Mouse (Mus musculus): ENCODE measurements around the gene Plaur. TPM values are rescaled to one million over a fixed set of nuclear protein-coding genes. Genes with fewer than 3 reads are reported as not detected.
"Not testable (repeated sequence)": the region's sequence is repeated elsewhere in the genome, so short reads cannot be mapped to it uniquely, and the experiment has no call there.

Gene Plaur
- polyA plus RNA-seq, 1 experiment from 2014 or later: 6.6 TPM

DNA sequence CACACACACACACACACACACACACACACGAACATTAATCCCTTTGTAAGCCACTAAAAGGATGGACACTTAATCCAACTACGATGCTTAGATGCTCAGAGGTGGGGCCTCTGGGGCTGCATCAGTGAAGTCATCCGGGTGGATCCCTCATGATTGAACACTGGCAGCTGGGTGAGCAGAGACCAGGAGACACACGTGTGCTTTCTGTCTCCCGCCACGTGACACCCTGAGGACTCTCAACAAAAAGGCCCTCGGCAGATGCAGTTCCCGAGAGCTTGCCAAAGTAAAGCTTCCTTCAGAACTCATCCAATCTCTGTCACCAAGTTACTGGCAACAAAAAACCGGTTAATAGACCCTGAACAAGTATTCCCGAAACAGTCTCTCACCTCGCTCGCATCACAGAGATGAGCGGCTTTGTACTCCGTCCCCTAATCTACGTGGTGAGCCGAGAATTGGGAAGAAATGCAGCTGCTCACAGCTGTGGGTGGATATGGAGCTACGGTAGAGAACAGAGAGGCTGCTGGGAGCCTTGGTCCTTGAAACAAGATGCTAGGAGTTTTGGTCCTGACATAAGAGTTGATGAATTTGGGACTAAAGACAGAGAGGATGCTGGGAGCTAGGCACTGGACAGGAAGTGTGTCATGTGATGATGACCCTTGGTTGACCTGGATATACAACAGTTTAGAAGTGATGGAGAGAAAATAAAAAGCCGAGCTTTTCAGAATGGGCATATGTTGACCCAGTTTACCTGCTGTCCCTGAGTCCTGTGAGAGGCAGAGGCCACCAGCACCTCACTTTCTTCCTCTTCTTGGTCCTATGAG lies 18.0 kb downstream of the Plaur start:
- Histone ChIP-seq H3K27me3 (ENCODE audit: control insufficient read depth, insufficient read depth, low read depth, low read length) (peaks cover 46% of the 10 kb centered on the region), H3K4me2 (ENCODE audit: low read depth, low read length) (no peak overlapping the region), H3K9ac (ENCODE audit: low read depth, low read length) (no peak overlapping the region), H3K4me1 (ENCODE audit: control insufficient read depth, low read depth, low read length) (peaks cover 8% of the 10 kb centered on the region), H3K4me3 (ENCODE audit: low read depth, low read length) (no peak overlapping the region), H3K36me3 (ENCODE audit: control insufficient read depth, insufficient read depth) (no peaks in the 10 kb centered on the region), H3K27ac (ENCODE audit: low read length) (no peak overlapping the region), H3K9me3 (replicated peaks; ENCODE audit: control insufficient read depth, low read length) (no peaks in the 10 kb centered on the region)
- ATAC-seq (ENCODE audit: low read depth): no peak
- 54% methylated on average over 18 of the region's 18 CpGs for WGBS (ENCODE audit: insufficient replicate concordance)

DNA sequence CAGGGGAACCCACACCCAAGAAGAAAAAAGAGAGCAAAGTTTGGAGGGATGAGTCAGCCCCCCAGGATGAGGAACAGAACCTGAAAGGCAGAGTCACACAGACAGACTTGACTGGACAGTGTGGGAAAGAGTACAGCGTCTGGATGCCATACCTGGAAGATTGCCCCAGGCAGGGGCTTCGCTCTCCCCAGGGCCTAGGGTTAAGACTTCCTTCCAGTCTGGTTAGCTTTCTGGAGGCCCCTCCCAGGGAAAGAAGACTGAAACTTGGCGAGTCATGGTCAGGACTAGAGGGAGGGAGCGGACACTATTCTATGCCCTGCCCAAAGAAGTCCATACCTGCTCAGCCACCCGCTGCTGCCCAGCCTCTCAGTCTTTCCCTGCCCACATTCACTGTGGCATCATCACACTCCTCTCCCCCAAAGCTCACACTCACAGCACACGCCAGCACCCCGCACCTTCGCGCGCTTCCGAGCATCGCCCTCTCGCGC lies 18.7 kb downstream of the Plaur start:
- 9% methylated on average over 14 of the region's 14 CpGs for WGBS (ENCODE audit: insufficient replicate concordance)
- no peak overlapping the region for H3K9ac ChIP-seq (ENCODE audit: low read depth, low read length)
- H3K9me3 ChIP-seq (replicated peaks; ENCODE audit: control insufficient read depth, low read length): no peaks in the 10 kb centered on the region
- no peaks in the 10 kb centered on the region for H3K36me3 ChIP-seq (ENCODE audit: control insufficient read depth, insufficient read depth)
- peaks cover 8% of the 10 kb centered on the region for H3K4me1 ChIP-seq (ENCODE audit: control insufficient read depth, low read depth, low read length)
- H3K4me2 ChIP-seq (ENCODE audit: low read depth, low read length): peak overlapping the region; percentile 77
- H3K4me3 ChIP-seq (ENCODE audit: low read depth, low read length): no peak overlapping the region; the same call in 1 of the 2 replicates
- ATAC-seq (ENCODE audit: low read depth): no peak
- peaks cover 46% of the 10 kb centered on the region for H3K27me3 ChIP-seq (ENCODE audit: control insufficient read depth, insufficient read depth, low read depth, low read length)
- no peak overlapping the region for H3K27ac ChIP-seq (ENCODE audit: low read length)

DNA sequence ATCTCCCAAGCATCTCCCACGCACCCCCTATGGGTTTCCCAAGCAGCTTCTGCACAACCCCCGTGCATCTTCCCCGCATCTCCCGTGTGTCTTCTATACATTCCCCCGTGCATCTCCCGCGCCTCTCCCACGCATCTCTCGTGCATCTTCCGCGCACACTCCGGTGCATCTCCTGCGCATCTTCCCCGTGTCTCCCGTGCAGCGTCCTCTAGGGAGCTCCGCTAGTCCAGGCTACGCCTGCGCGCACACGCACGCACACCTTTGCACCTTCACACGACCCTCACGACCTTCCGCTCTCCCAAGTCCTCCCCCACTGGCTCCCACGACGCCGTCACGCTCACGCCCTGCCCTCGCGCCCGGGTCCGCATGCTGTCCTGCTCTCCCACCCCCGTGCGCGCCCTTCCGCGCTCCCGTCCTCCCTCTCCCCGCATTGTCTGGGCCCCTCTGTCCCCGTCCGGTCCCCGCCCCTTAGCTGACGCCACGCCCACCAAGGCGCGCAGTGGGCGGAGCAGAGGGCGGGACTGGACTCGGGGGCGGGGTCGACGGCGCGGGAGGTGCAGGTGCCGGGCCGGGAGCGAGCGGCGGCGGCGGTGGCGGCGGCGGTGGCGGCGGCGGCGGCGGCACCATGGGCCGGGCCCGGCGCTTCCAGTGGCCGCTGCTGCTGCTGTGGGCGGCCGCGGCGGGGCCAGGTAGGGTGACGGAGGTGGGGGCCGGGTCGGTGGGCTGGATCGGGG lies 19.4 kb downstream of the Plaur start, which contains the start of gene Cadm4:
Cadm4 (plus strand) TSS at position 550 of the 734 bp plus-strand sequence.
- under 1% methylated on average over 70 of the region's 83 CpGs for WGBS (ENCODE audit: insufficient replicate concordance)
- H3K27me3 ChIP-seq (ENCODE audit: control insufficient read depth, insufficient read depth, low read depth, low read length): peaks cover 46% of the 10 kb centered on the region

DNA sequence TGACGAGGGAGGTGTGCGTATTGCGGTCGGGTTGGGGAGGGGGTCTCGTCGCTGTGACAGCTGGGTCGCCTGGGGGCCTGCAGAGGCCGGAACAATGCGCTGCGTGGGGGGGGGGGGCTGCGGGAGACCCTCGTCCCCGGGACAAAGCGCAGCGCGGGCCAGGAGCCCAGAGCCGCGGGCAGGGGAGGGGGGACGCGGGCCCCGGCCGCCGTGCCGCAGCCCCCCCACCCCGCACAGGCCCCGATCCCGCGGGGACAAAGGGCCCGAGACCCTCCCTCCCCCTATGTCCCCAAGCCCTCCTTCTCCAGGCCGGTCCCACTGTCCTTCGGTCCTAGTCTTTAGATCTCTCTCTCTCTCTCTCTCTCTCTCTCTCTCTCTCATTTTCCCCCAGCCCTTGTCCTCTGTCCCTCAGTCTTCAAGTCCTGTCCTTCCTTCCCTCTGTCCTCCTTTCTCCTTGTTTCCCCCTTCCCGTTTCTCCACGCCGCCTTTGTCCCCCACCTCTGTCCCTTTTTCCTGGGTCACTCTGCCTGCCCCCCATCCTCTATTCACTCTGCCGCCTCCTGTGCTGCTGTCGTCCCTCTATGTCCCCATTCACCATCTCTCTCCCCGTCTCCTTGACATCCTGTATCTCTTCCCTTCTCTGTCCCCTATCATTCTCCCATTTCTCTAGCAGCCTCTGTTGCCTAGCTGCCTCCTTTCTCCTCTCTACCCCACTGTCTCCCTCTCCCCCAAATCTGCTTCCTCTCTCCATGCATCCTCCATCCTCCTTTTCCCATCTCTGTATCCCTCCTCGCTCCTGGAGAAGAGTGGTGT lies 20.1 kb downstream of the Plaur start:
- peak overlapping the region; percentile 77 for H3K4me2 ChIP-seq (ENCODE audit: low read depth, low read length)
- peaks cover 8% of the 10 kb centered on the region for H3K4me1 ChIP-seq (ENCODE audit: control insufficient read depth, low read depth, low read length)
- no peak overlapping the region for H3K27ac ChIP-seq (ENCODE audit: low read length)
- H3K27me3 ChIP-seq (ENCODE audit: control insufficient read depth, insufficient read depth, low read depth, low read length): peaks cover 46% of the 10 kb centered on the region
- H3K4me3 ChIP-seq (ENCODE audit: low read depth, low read length): peak overlapping the region; percentile 54
- no peak for ATAC-seq (ENCODE audit: low read depth)
- no peaks in the 10 kb centered on the region for H3K36me3 ChIP-seq (ENCODE audit: control insufficient read depth, insufficient read depth)
- WGBS (ENCODE audit: insufficient replicate concordance): 4% methylated on average over 20 of the region's 38 CpGs
- no peak overlapping the region for H3K9ac ChIP-seq (ENCODE audit: low read depth, low read length)
- no peaks in the 10 kb centered on the region for H3K9me3 ChIP-seq (replicated peaks; ENCODE audit: control insufficient read depth, low read length)

More for the DNA sequence above, 19.4 kb downstream of the Plaur start, which contains the start of gene Cadm4:
- peaks cover 8% of the 10 kb centered on the region for H3K4me1 ChIP-seq (ENCODE audit: control insufficient read depth, low read depth, low read length)
- no peak within 1 kb of the TSS for H3K27ac ChIP-seq (ENCODE audit: low read length)
- H3K9ac ChIP-seq (ENCODE audit: low read depth, low read length): no peak within 1 kb of the TSS
- H3K36me3 ChIP-seq (ENCODE audit: control insufficient read depth, insufficient read depth): no peaks in the 10 kb centered on the region
- peak; percentile 83 for ATAC-seq (ENCODE audit: low read depth)
- H3K4me2 ChIP-seq (ENCODE audit: low read depth, low read length): peak within 1 kb of the TSS; percentile 77
- H3K4me3 ChIP-seq (ENCODE audit: low read depth, low read length): peak within 1 kb of the TSS; percentile 54
- H3K9me3 ChIP-seq (replicated peaks; ENCODE audit: control insufficient read depth, low read length): no peaks in the 10 kb centered on the region

DNA sequence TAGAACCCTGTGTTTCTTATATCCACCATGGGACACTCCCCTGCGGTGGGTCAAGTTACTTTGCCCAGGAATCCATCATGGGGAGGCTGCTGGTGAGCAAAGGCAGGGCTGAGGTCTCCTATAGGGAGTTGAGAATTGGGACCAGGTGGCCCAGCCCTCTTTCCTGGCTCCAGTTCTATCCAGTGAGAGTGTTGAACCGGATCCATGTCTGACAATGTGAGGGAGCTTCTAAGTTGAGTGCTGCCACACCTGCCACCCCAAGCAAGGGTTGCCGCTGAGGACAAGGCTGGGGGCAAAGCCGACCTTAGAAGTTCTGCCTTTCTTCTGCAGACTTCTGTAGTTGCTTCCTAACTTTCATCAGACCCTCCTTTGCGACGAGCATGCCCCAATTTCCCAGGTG lies 21.0 kb downstream of the Plaur start:
- not testable (repeated sequence) for H3K4me2 ChIP-seq (ENCODE audit: low read depth, low read length); H3K9me3 ChIP-seq (replicated peaks; ENCODE audit: control insufficient read depth, low read length)

DNA sequence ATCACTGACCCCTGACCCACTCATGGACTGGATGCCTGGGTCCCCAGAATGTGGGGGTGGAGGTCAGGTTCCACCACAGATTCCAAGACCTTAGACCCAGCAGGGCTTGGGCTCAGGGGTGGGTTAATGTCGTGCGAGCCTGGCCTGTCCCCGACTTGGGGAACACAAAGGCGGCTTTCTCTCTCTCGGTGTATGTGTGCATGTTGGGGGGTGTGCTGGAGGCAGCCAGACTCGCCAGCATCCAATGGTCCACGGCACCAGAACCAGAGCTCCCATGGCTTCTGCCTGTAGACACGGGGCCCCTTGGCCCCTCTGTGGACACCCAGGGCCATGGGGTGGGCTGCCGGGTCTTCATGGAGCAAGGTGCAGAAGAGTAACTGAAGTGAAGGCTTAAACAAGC lies 23.2 kb downstream of the Plaur start:
- ATAC-seq (ENCODE audit: low read depth): no peak
- Histone ChIP-seq H3K27ac (ENCODE audit: low read length) (no peak overlapping the region), H3K27me3 (ENCODE audit: control insufficient read depth, insufficient read depth, low read depth, low read length) (peaks cover 40% of the 10 kb centered on the region), H3K4me2 (ENCODE audit: low read depth, low read length) (no peak overlapping the region), H3K4me1 (ENCODE audit: control insufficient read depth, low read depth, low read length) (peaks cover 8% of the 10 kb centered on the region), H3K9ac (ENCODE audit: low read depth, low read length) (no peak overlapping the region), H3K36me3 (ENCODE audit: control insufficient read depth, insufficient read depth) (no peaks in the 10 kb centered on the region), H3K9me3 (replicated peaks; ENCODE audit: control insufficient read depth, low read length) (no peaks in the 10 kb centered on the region), H3K4me3 (ENCODE audit: low read depth, low read length) (no peak overlapping the region)
- 55% methylated on average over 9 of the region's 9 CpGs for WGBS (ENCODE audit: insufficient replicate concordance)

More for the DNA sequence above, 21.0 kb downstream of the Plaur start:
- H3K4me3 ChIP-seq (ENCODE audit: low read depth, low read length); H3K27ac ChIP-seq (ENCODE audit: low read length); H3K4me1 ChIP-seq (ENCODE audit: control insufficient read depth, low read depth, low read length); H3K9ac ChIP-seq (ENCODE audit: low read depth, low read length); ATAC-seq (ENCODE audit: low read depth); H3K36me3 ChIP-seq (ENCODE audit: control insufficient read depth, insufficient read depth): not testable (repeated sequence)
- H3K27me3 ChIP-seq (ENCODE audit: control insufficient read depth, insufficient read depth, low read depth, low read length): peaks cover 46% of the 10 kb centered on the region
- WGBS (ENCODE audit: insufficient replicate concordance): 40% methylated on average over 6 of the region's 6 CpGs

DNA sequence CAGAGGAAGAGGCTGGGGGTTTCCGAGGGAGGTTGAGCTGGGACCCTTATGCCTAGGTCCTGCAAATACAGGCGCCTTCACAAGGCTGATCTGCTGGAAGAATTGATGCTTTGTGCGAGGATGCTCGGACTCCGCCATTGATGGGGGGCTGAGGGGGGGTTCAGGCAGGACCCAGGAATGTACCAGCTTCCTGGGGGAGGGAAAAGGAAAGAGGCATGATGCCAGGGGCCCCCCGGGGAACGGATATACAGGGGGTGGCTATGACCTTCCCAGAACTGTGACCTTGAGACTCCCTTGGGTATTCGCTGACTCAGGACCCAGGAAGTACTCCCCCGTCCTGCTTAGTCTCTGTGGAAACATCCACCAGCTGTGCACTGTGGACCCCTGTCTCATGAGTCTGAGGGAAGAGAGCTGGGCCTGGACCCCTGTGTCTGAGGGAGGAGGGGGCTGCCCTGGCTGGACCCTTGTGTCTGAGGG lies 24.4 kb downstream of the Plaur start:
- Histone ChIP-seq H3K4me1 (ENCODE audit: control insufficient read depth, low read depth, low read length) (peaks cover 5% of the 10 kb centered on the region), H3K27ac (ENCODE audit: low read length) (no peak overlapping the region), H3K4me2 (ENCODE audit: low read depth, low read length) (no peak overlapping the region), H3K36me3 (ENCODE audit: control insufficient read depth, insufficient read depth) (no peaks in the 10 kb centered on the region), H3K27me3 (ENCODE audit: control insufficient read depth, insufficient read depth, low read depth, low read length) (peaks cover 29% of the 10 kb centered on the region), H3K9ac (ENCODE audit: low read depth, low read length) (no peak overlapping the region), H3K4me3 (ENCODE audit: low read depth, low read length) (no peak overlapping the region), H3K9me3 (replicated peaks; ENCODE audit: control insufficient read depth, low read length) (no peaks in the 10 kb centered on the region)
- WGBS (ENCODE audit: insufficient replicate concordance): 50% methylated on average over 9 of the region's 9 CpGs
- ATAC-seq (ENCODE audit: low read depth): no peak

DNA sequence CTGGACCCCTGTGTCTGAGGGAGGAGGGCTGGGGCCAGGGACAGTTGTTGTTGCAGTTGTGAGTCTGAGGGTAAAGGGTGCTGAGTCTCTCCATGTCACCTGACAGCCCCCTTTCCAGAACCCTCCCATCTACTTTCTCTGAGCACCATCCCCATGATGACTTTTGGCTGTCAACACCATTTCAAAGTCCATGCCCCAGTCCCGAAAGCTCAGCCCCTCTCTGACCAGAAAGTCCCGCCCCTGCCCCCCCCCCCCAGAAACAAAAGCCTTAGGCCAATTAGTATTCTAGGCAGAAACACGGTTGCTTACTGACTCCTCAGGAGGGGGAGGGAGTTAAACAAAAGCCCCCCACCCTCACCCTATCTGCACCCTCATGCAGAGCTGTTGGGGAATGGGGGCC lies 25.1 kb downstream of the Plaur start:
- Histone ChIP-seq H3K9me3 (replicated peaks; ENCODE audit: control insufficient read depth, low read length) (no peaks in the 10 kb centered on the region), H3K27ac (ENCODE audit: low read length) (no peak overlapping the region), H3K4me3 (ENCODE audit: low read depth, low read length) (no peak overlapping the region), H3K36me3 (ENCODE audit: control insufficient read depth, insufficient read depth) (no peaks in the 10 kb centered on the region), H3K27me3 (ENCODE audit: control insufficient read depth, insufficient read depth, low read depth, low read length) (peaks cover 21% of the 10 kb centered on the region), H3K4me1 (ENCODE audit: control insufficient read depth, low read depth, low read length) (no peaks in the 10 kb centered on the region; the same call in 1 of the 2 replicates), H3K9ac (ENCODE audit: low read depth, low read length) (no peak overlapping the region), H3K4me2 (ENCODE audit: low read depth, low read length) (no peak overlapping the region)
- WGBS (ENCODE audit: insufficient replicate concordance): 22% methylated on average over 3 of the region's 3 CpGs
- ATAC-seq (ENCODE audit: low read depth): no peak
